Mouse (Mus musculus): ENCODE measurements around the gene Fah. TPM values are rescaled to one million over a fixed set of nuclear protein-coding genes. Genes with fewer than 3 reads are reported as not detected.

Gene Fah
- polyA plus RNA-seq, 1 experiment from 2014 or later: 4.4 TPM

GRCm38 (mm10) chr7:84560500-84560899 is 46.0 kb downstream of the Fah start:
- Histone ChIP-seq H3K36me3 (no peaks in the 10 kb centered on the region), H3K4me3 (no peak overlapping the region), H3K9me3 (no peaks in the 10 kb centered on the region), H3K9ac (no peak overlapping the region), H3K27me3 (no peaks in the 10 kb centered on the region), H3K4me2 (no peak overlapping the region), H3K27ac (no peak overlapping the region), H3K4me1 (0 out of 2 replicates have a peak, but pooled peaks cover 3% of the 10 kb centered on the region)
- no peak for ATAC-seq (ENCODE audit: insufficient number of reproducible peaks, insufficient read depth, low FRiP score, low TSS enrichment, low read depth)
- 93% methylated on average over 1 of the region's 1 CpGs for WGBS

- ATAC-seq (ENCODE audit: insufficient number of reproducible peaks, insufficient read depth, low FRiP score, low TSS enrichment, low read depth): no peak
Measured at GRCm38 (mm10) chr7:84557332-84557731, 49.2 kb downstream of the Fah start.

GRCm38 (mm10) chr7:84555294-84555693 is 51.2 kb downstream of the Fah start:
- Histone ChIP-seq H3K36me3 (no peaks in the 10 kb centered on the region), H3K9ac (no peak overlapping the region), H3K9me3 (no peaks in the 10 kb centered on the region), H3K4me3 (no peak overlapping the region), H3K4me2 (no peak overlapping the region), H3K4me1 (0 out of 2 replicates have a peak, but pooled peaks cover 3% of the 10 kb centered on the region), H3K27me3 (no peaks in the 10 kb centered on the region), H3K27ac (no peak overlapping the region)
- WGBS: 72% methylated on average over 3 of the region's 3 CpGs
- ATAC-seq (ENCODE audit: insufficient number of reproducible peaks, insufficient read depth, low FRiP score, low TSS enrichment, low read depth): no peak

More at GRCm38 (mm10) chr7:84557332-84557731, 49.2 kb downstream of the Fah start:
- Histone ChIP-seq H3K27me3 (no peaks in the 10 kb centered on the region), H3K36me3 (no peaks in the 10 kb centered on the region), H3K9me3 (no peaks in the 10 kb centered on the region), H3K4me1 (0 out of 2 replicates have a peak, but pooled peaks cover 3% of the 10 kb centered on the region), H3K27ac (no peak overlapping the region), H3K4me2 (no peak overlapping the region), H3K4me3 (no peak overlapping the region), H3K9ac (no peak overlapping the region)
- WGBS: 52% methylated on average over 3 of the region's 3 CpGs

GRCm38 (mm10) chr7:84551472-84551871 is 55.0 kb downstream of the Fah start:
- no peaks in the 10 kb centered on the region for H3K36me3 ChIP-seq
- 85% methylated on average over 2 of the region's 2 CpGs for WGBS
- no peaks in the 10 kb centered on the region for H3K4me1 ChIP-seq
- no peak overlapping the region for H3K4me3 ChIP-seq
- H3K27me3 ChIP-seq: no peaks in the 10 kb centered on the region
- no peak overlapping the region for H3K9ac ChIP-seq
- no peak overlapping the region for H3K27ac ChIP-seq
- H3K4me2 ChIP-seq: no peak overlapping the region
- no peak for ATAC-seq (ENCODE audit: insufficient number of reproducible peaks, insufficient read depth, low FRiP score, low TSS enrichment, low read depth)
- no peaks in the 10 kb centered on the region for H3K9me3 ChIP-seq

- no peak overlapping the region for H3K4me2 ChIP-seq
- no peaks in the 10 kb centered on the region for H3K4me1 ChIP-seq
- no peaks in the 10 kb centered on the region for H3K36me3 ChIP-seq
- no peaks in the 10 kb centered on the region for H3K9me3 ChIP-seq
- no peaks in the 10 kb centered on the region for H3K27me3 ChIP-seq
- WGBS: 72% methylated on average over 4 of the region's 4 CpGs
- no peak overlapping the region for H3K27ac ChIP-seq
- no peak overlapping the region for H3K4me3 ChIP-seq
- no peak for ATAC-seq (ENCODE audit: insufficient number of reproducible peaks, insufficient read depth, low FRiP score, low TSS enrichment, low read depth)
- no peak overlapping the region for H3K9ac ChIP-seq
Measured at GRCm38 (mm10) chr7:84546667-84547066, 59.9 kb downstream of the Fah start.

GRCm38 (mm10) chr7:84544946-84545345 is 61.6 kb downstream of the Fah start:
- Histone ChIP-seq H3K4me2 (no peak overlapping the region), H3K9me3 (no peaks in the 10 kb centered on the region), H3K9ac (no peak overlapping the region), H3K4me3 (no peak overlapping the region), H3K36me3 (no peaks in the 10 kb centered on the region), H3K27ac (no peak overlapping the region), H3K27me3 (no peaks in the 10 kb centered on the region), H3K4me1 (no peaks in the 10 kb centered on the region)
- WGBS: 83% methylated on average over 4 of the region's 4 CpGs
- no peak for ATAC-seq (ENCODE audit: insufficient number of reproducible peaks, insufficient read depth, low FRiP score, low TSS enrichment, low read depth)

Other genes with a start within 250 kb of the Fah start
- gene Arnt2, start 196.5 kb downstream of the Fah start, polyA plus RNA-seq (2015; fragmentation: Nextera tagmentation; extraction: Ambion mirVana): 15.5 and 17.0 TPM in 2 replicates
- 0.21 and 0.26 TPM in 2 replicates for gene Gm2115, start 77.8 kb downstream of the Fah start, polyA plus RNA-seq (2015; fragmentation: Nextera tagmentation; extraction: Ambion mirVana)
- gene Zfand6, start 83.2 kb upstream of the Fah start, polyA plus RNA-seq (2015; fragmentation: Nextera tagmentation; extraction: Ambion mirVana): 170 and 186 TPM in 2 replicates
- gene Olfr291, start 246.8 kb upstream of the Fah start, polyA plus RNA-seq (2015; fragmentation: Nextera tagmentation; extraction: Ambion mirVana): not detected in 2 replicates